Mouse (Mus musculus): ENCODE measurements around the gene Gckr. TPM values are rescaled to one million over a fixed set of nuclear protein-coding genes. Genes with fewer than 3 reads are reported as not detected.

Gckr gene
- polyA plus RNA-seq (2015; fragmentation: Nextera tagmentation; extraction: Ambion mirVana), result 31.1 and 39.4 TPM in 2 replicates

GRCm38 (mm10) chr5:31297047-31297757, at the start of gene Gckr:
TSS of gene Gckr (plus strand) at chr5:31297443.
- H3K4me3 ChIP-seq (ENCODE audit: low read depth, low read length), result 0 out of 2 replicates have a peak within 1 kb of the TSS, but pooled peaks have one; percentile 5
- H3K4me1 ChIP-seq (ENCODE audit: control insufficient read depth, low read depth, low read length), result peaks cover 4% of the 10 kb centered on the region
- H3K9me3 ChIP-seq (replicated peaks; ENCODE audit: control insufficient read depth, low read length), result no peaks in the 10 kb centered on the region
- peak within 1 kb of the TSS; percentile 15; the same call in 1 of the 2 replicates for H3K4me2 ChIP-seq (ENCODE audit: low read depth, low read length)
- no peak within 1 kb of the TSS for H3K9ac ChIP-seq (ENCODE audit: low read depth, low read length)
- no peaks in the 10 kb centered on the region for H3K36me3 ChIP-seq (ENCODE audit: control insufficient read depth, insufficient read depth)
- 47% methylated on average over 13 of the region's 13 CpGs for whole genome bisulfite sequencing (ENCODE audit: insufficient replicate concordance)
- peak within 1 kb of the TSS; percentile 69 for H3K27ac ChIP-seq (ENCODE audit: low read length)
- peak; percentile 77 for ATAC-seq (ENCODE audit: low read depth)
- H3K27me3 ChIP-seq (ENCODE audit: control insufficient read depth, insufficient read depth, low read depth, low read length), result peaks cover 28% of the 10 kb centered on the region

GRCm38 (mm10) chr5:31250716-31251115, 46.5 kb upstream of the Gckr start:
- H3K9me3 ChIP-seq (replicated peaks; ENCODE audit: control insufficient read depth, low read length), result no peaks in the 10 kb centered on the region
- 73% methylated on average over 4 of the region's 4 CpGs for whole genome bisulfite sequencing (ENCODE audit: insufficient replicate concordance)
- H3K9ac ChIP-seq (ENCODE audit: low read depth, low read length), result no peak overlapping the region
- H3K4me2 ChIP-seq (ENCODE audit: low read depth, low read length), result no peak overlapping the region
- peaks cover 36% of the 10 kb centered on the region for H3K36me3 ChIP-seq (ENCODE audit: control insufficient read depth, insufficient read depth)
- no peak overlapping the region for H3K4me3 ChIP-seq (ENCODE audit: low read depth, low read length)
- H3K27me3 ChIP-seq (ENCODE audit: control insufficient read depth, insufficient read depth, low read depth, low read length), result no peaks in the 10 kb centered on the region
- H3K27ac ChIP-seq (ENCODE audit: low read length), result no peak overlapping the region
- no peak for ATAC-seq (ENCODE audit: low read depth)
- H3K4me1 ChIP-seq (ENCODE audit: control insufficient read depth, low read depth, low read length), result peaks cover 3% of the 10 kb centered on the region

- H3K27ac ChIP-seq (ENCODE audit: low read length), result no peak within 1 kb of the TSS
- H3K4me2 ChIP-seq (ENCODE audit: low read depth, low read length), result peak within 1 kb of the TSS; percentile 60
- whole genome bisulfite sequencing (ENCODE audit: insufficient replicate concordance), result 61% methylated on average over 47 of the region's 47 CpGs
- peak within 1 kb of the TSS; percentile 53 for H3K4me3 ChIP-seq (ENCODE audit: low read depth, low read length)
- peaks cover 3% of the 10 kb centered on the region for H3K4me1 ChIP-seq (ENCODE audit: control insufficient read depth, low read depth, low read length)
- H3K9me3 ChIP-seq (replicated peaks; ENCODE audit: control insufficient read depth, low read length), result no peaks in the 10 kb centered on the region
- H3K27me3 ChIP-seq (ENCODE audit: control insufficient read depth, insufficient read depth, low read depth, low read length), result no peaks in the 10 kb centered on the region
- peak within 1 kb of the TSS; percentile 24; the same call in 1 of the 2 replicates for H3K9ac ChIP-seq (ENCODE audit: low read depth, low read length)
- peaks cover 31% of the 10 kb centered on the region for H3K36me3 ChIP-seq (ENCODE audit: control insufficient read depth, insufficient read depth)
- ATAC-seq (ENCODE audit: low read depth), result peak; percentile 83
Observed at GRCm38 (mm10) chr5:31251541-31252101, 45.6 kb upstream of the Gckr start, which contains the start of gene Krtcap3. TSS of gene Krtcap3 (plus strand) at chr5:31251691.

GRCm38 (mm10) chr5:31252151-31252550, 45.1 kb upstream of the Gckr start:
- no peak overlapping the region for H3K9ac ChIP-seq (ENCODE audit: low read depth, low read length)
- H3K27me3 ChIP-seq (ENCODE audit: control insufficient read depth, insufficient read depth, low read depth, low read length), result no peaks in the 10 kb centered on the region
- H3K9me3 ChIP-seq (replicated peaks; ENCODE audit: control insufficient read depth, low read length), result no peaks in the 10 kb centered on the region
- peaks cover 31% of the 10 kb centered on the region for H3K36me3 ChIP-seq (ENCODE audit: control insufficient read depth, insufficient read depth)
- WGBS (ENCODE audit: insufficient replicate concordance), result 68% methylated on average over 10 of the region's 10 CpGs
- H3K4me1 ChIP-seq (ENCODE audit: control insufficient read depth, low read depth, low read length), result peaks cover 3% of the 10 kb centered on the region
- no peak overlapping the region for H3K27ac ChIP-seq (ENCODE audit: low read length)
- peak overlapping the region; percentile 60 for H3K4me2 ChIP-seq (ENCODE audit: low read depth, low read length)
- H3K4me3 ChIP-seq (ENCODE audit: low read depth, low read length), result peak overlapping the region; percentile 53
- ATAC-seq (ENCODE audit: low read depth), result no peak

- Histone ChIP-seq H3K27me3 (ENCODE audit: control insufficient read depth, insufficient read depth, low read depth, low read length) (no peaks in the 10 kb centered on the region), H3K27ac (ENCODE audit: low read length) (no peak overlapping the region), H3K36me3 (ENCODE audit: control insufficient read depth, insufficient read depth) (peaks cover 25% of the 10 kb centered on the region), H3K9ac (ENCODE audit: low read depth, low read length) (no peak overlapping the region), H3K9me3 (replicated peaks; ENCODE audit: control insufficient read depth, low read length) (no peaks in the 10 kb centered on the region), H3K4me1 (ENCODE audit: control insufficient read depth, low read depth, low read length) (peaks cover 3% of the 10 kb centered on the region), H3K4me3 (ENCODE audit: low read depth, low read length) (no peak overlapping the region), H3K4me2 (ENCODE audit: low read depth, low read length) (no peak overlapping the region)
- WGBS (ENCODE audit: insufficient replicate concordance), result 77% methylated on average over 16 of the region's 16 CpGs
- ATAC-seq (ENCODE audit: low read depth), result no peak
Observed at GRCm38 (mm10) chr5:31252795-31253545, 44.3 kb upstream of the Gckr start.

GRCm38 (mm10) chr5:31253806-31254205, 43.4 kb upstream of the Gckr start:
- Histone ChIP-seq H3K4me2 (ENCODE audit: low read depth, low read length) (no peak overlapping the region), H3K9me3 (replicated peaks; ENCODE audit: control insufficient read depth, low read length) (no peaks in the 10 kb centered on the region), H3K4me1 (ENCODE audit: control insufficient read depth, low read depth, low read length) (peaks cover 3% of the 10 kb centered on the region), H3K36me3 (ENCODE audit: control insufficient read depth, insufficient read depth) (peaks cover 21% of the 10 kb centered on the region), H3K27me3 (ENCODE audit: control insufficient read depth, insufficient read depth, low read depth, low read length) (no peaks in the 10 kb centered on the region), H3K9ac (ENCODE audit: low read depth, low read length) (no peak overlapping the region), H3K27ac (ENCODE audit: low read length) (no peak overlapping the region), H3K4me3 (ENCODE audit: low read depth, low read length) (no peak overlapping the region)
- WGBS (ENCODE audit: insufficient replicate concordance), result 86% methylated on average over 8 of the region's 8 CpGs
- ATAC-seq (ENCODE audit: low read depth), result no peak

- 49% methylated on average over 7 of the region's 7 CpGs for WGBS (ENCODE audit: insufficient replicate concordance)
- H3K9ac ChIP-seq (ENCODE audit: low read depth, low read length), result no peak overlapping the region
- peaks cover 19% of the 10 kb centered on the region for H3K36me3 ChIP-seq (ENCODE audit: control insufficient read depth, insufficient read depth)
- H3K4me2 ChIP-seq (ENCODE audit: low read depth, low read length), result no peak overlapping the region
- no peak overlapping the region for H3K27ac ChIP-seq (ENCODE audit: low read length)
- H3K4me1 ChIP-seq (ENCODE audit: control insufficient read depth, low read depth, low read length), result peaks cover 3% of the 10 kb centered on the region
- H3K4me3 ChIP-seq (ENCODE audit: low read depth, low read length), result no peak overlapping the region
- ATAC-seq (ENCODE audit: low read depth), result no peak
- no peaks in the 10 kb centered on the region for H3K9me3 ChIP-seq (replicated peaks; ENCODE audit: control insufficient read depth, low read length)
- H3K27me3 ChIP-seq (ENCODE audit: control insufficient read depth, insufficient read depth, low read depth, low read length), result no peaks in the 10 kb centered on the region
Observed at GRCm38 (mm10) chr5:31254452-31254851, 42.8 kb upstream of the Gckr start.

GRCm38 (mm10) chr5:31254901-31255300, 42.3 kb upstream of the Gckr start:
- ATAC-seq (ENCODE audit: low read depth), result no peak
- no peak overlapping the region for H3K27ac ChIP-seq (ENCODE audit: low read length)
- H3K4me3 ChIP-seq (ENCODE audit: low read depth, low read length), result no peak overlapping the region
- no peak overlapping the region for H3K4me2 ChIP-seq (ENCODE audit: low read depth, low read length)
- H3K36me3 ChIP-seq (ENCODE audit: control insufficient read depth, insufficient read depth), result peaks cover 15% of the 10 kb centered on the region
- H3K9ac ChIP-seq (ENCODE audit: low read depth, low read length), result no peak overlapping the region
- no peaks in the 10 kb centered on the region for H3K27me3 ChIP-seq (ENCODE audit: control insufficient read depth, insufficient read depth, low read depth, low read length)
- H3K9me3 ChIP-seq (replicated peaks; ENCODE audit: control insufficient read depth, low read length), result no peaks in the 10 kb centered on the region
- 53% methylated on average over 8 of the region's 8 CpGs for WGBS (ENCODE audit: insufficient replicate concordance)
- H3K4me1 ChIP-seq (ENCODE audit: control insufficient read depth, low read depth, low read length), result peaks cover 3% of the 10 kb centered on the region
